Mouse (Mus musculus) right cerebral cortex, postnatal 36 days (tissue): ENCODE measurements around the gene Hnrnpa3.
A peak's percentile ranks its signal among the peaks of the same experiment; 100 is the strongest.
"Not testable (repeated sequence)": the region's sequence is repeated elsewhere in the genome, so short reads cannot be mapped to it uniquely, and the experiment has no call there.

Source experiments
- DNase-seq, 2 experiments: peaks; one replicate each; pipeline ENCODE4 v3.0.0; 2022; ENCODE audit warnings: low spot score in 2 of 2, mixed read lengths in 1 of 2

Gene Hnrnpa3

GRCm38 (mm10) chr2:75637055-75637304, 22.1 kb upstream of the Hnrnpa3 start:
- not testable (repeated sequence) for DNase-seq

GRCm38 (mm10) chr2:75637361-75637760, 21.7 kb upstream of the Hnrnpa3 start:
- DNase-seq = no peak

GRCm38 (mm10) chr2:75637822-75638221, 21.2 kb upstream of the Hnrnpa3 start:
- not testable (repeated sequence) for DNase-seq

GRCm38 (mm10) chr2:75639535-75639934, 19.5 kb upstream of the Hnrnpa3 start:
- DNase-seq = not testable (repeated sequence)

GRCm38 (mm10) chr2:75642312-75642711, 16.7 kb upstream of the Hnrnpa3 start:
- not testable (repeated sequence) for DNase-seq

GRCm38 (mm10) chr2:75642795-75643550, 16.1 kb upstream of the Hnrnpa3 start:
- DNase-seq = no peak

GRCm38 (mm10) chr2:75643950-75644349, 15.1 kb upstream of the Hnrnpa3 start:
- DNase-seq = no peak

- no peak for DNase-seq
Observed at GRCm38 (mm10) chr2:75645251-75645650, 13.8 kb upstream of the Hnrnpa3 start.

GRCm38 (mm10) chr2:75650437-75650836, 8.6 kb upstream of the Hnrnpa3 start:
- no peak for DNase-seq

GRCm38 (mm10) chr2:75653150-75653549, 5.9 kb upstream of the Hnrnpa3 start:
- no peak for DNase-seq

GRCm38 (mm10) chr2:75654679-75655078, 4.4 kb upstream of the Hnrnpa3 start:
- no peak for DNase-seq

GRCm38 (mm10) chr2:75656924-75657323, 2.1 kb upstream of the Hnrnpa3 start:
- no peak for DNase-seq

- DNase-seq = no peak
Observed at GRCm38 (mm10) chr2:75657907-75658691, 962 bp upstream of the Hnrnpa3 start.

GRCm38 (mm10) chr2:75659629-75659960, 534 bp downstream of the Hnrnpa3 start:
- peak; percentile 85 for DNase-seq

- DNase-seq = no peak
Observed at GRCm38 (mm10) chr2:75660255-75660948, 1.3 kb downstream of the Hnrnpa3 start.

- DNase-seq = no peak
Observed at GRCm38 (mm10) chr2:75661106-75661505, 2.0 kb downstream of the Hnrnpa3 start.

- no peak for DNase-seq
Observed at GRCm38 (mm10) chr2:75669491-75670445, 10.7 kb downstream of the Hnrnpa3 start.

GRCm38 (mm10) chr2:75670446-75671336, 11.6 kb downstream of the Hnrnpa3 start:
- DNase-seq = no peak

- DNase-seq = no peak
Observed at GRCm38 (mm10) chr2:75671337-75671660, 12.2 kb downstream of the Hnrnpa3 start.

GRCm38 (mm10) chr2:75672561-75672960, 13.5 kb downstream of the Hnrnpa3 start:
- no peak for DNase-seq

- no peak for DNase-seq
Observed at GRCm38 (mm10) chr2:75676567-75676966, 17.5 kb downstream of the Hnrnpa3 start.
